In genomic region chr6:22834100-22834970, GRCm38 (mm10) we compare ENCODE assay signal across 10 mouse cellular contexts. TPM values are rescaled to one million over a fixed set of nuclear protein-coding genes. Genes with fewer than 3 reads are reported as not detected.
DNase-seq lines count a peak whose midpoint lies in the region; ATAC-seq lines count a peak whose summit lies in the region.
"Had no signal": no experiment of that assay in that cellular context is flagged by ENCODE, and none has a peak within 500 bp of the region (broad histone marks: within the 10 kb centered on the region; RNA-seq: fewer than 3 reads in every experiment).

No protein-coding gene starts in this region.

- H3K9ac ChIP-seq in forebrain, embryonic 14.5 days (ENCODE audit: low read length), result peak overlapping the region; percentile 26; the same call in 1 of the 2 replicates
- H3K9ac ChIP-seq: lung, embryonic 14.5 days had no signal

- ATAC-seq in forebrain, embryonic 14.5 days, result peak; percentile 93

- H3K27me3 ChIP-seq in forebrain, embryonic 14.5 days (replicated peaks; ENCODE audit: control insufficient read depth, insufficient read depth, low read length), result no peaks in the 10 kb centered on the region

- H3K36me3 ChIP-seq in forebrain, embryonic 14.5 days (ENCODE audit: control insufficient read depth, insufficient read depth, low read length), result no peaks in the 10 kb centered on the region

- WGBS in forebrain, embryonic 14.5 days, result 12% methylated on average over 19 of the region's 19 CpGs

- DNase-seq in cerebellum, postnatal 25 days, result peak; percentile 8
- no peak for DNase-seq in cerebellum, adult 18-20 months
- peak; percentile 96 for DNase-seq in forebrain, embryonic 14.5 days (ENCODE audit: low spot score)
- DNase-seq in layer of hippocampus, postnatal 25 days (ENCODE audit: extremely low spot score in 1 of 2, low spot score in 1 of 2), result peak; percentile 11 to 17
- peak; percentile 64 for DNase-seq in retina, embryonic 14.5 days (ENCODE audit: low spot score)
- DNase-seq in urinary bladder, postnatal 25 days (ENCODE audit: low spot score), result no peak
- no peak for DNase-seq in lung, postnatal 14 days
- DNase-seq in urinary bladder, postnatal 14 days (ENCODE audit: low spot score), result no peak
- DNase-seq: lung, embryonic 14.5 days had no signal

- peak overlapping the region; percentile 35 for H3K4me2 ChIP-seq in forebrain, embryonic 14.5 days (ENCODE audit: low read length)
- H3K4me2 ChIP-seq: lung, embryonic 14.5 days had no signal

- no peak overlapping the region for H3K4me3 ChIP-seq in forebrain, embryonic 14.5 days (ENCODE audit: low read depth, low read length)

- H3K9me3 ChIP-seq in forebrain, embryonic 14.5 days (replicated peaks; ENCODE audit: control insufficient read depth, low read length), result no peaks in the 10 kb centered on the region

- H3K27ac ChIP-seq in forebrain, embryonic 14.5 days (ENCODE audit: low read depth, low read length), result peak overlapping the region; percentile 70
- H3K27ac ChIP-seq: kidney, postnatal 0 days had no signal

- H3K4me1 ChIP-seq in forebrain, embryonic 14.5 days (ENCODE audit: control insufficient read depth, insufficient read depth, low read length), result peaks cover 8% of the 10 kb centered on the region; the same call in 1 of the 2 replicates

RNA-seq across cellular contexts. Expression of gene Ptprz1, which starts 41.0 kb away (rescaled TPM):
- 80.5 and 95.5 TPM in 2 replicates for polyA plus RNA-seq in forebrain, embryonic 14.5 days (2014; fragmentation: Nextera tagmentation; extraction: Ambion mirVana)
- 100 to 1,000 TPM; 133 to 153 TPM for total RNA-seq in layer of hippocampus, postnatal 25 days (2021)

Comparison
In these comparisons a context has a peak if more than half of its experiments do, and no peak if none do; other contexts are left out.
1. DNase-seq: peak in cerebellum, postnatal 25 days (2 of 2), forebrain, embryonic 14.5 days (single experiment), layer of hippocampus, postnatal 25 days (2 of 2) and retina, embryonic 14.5 days (single experiment); none in cerebellum, adult 18-20 months (0 of 2), urinary bladder, postnatal 25 days (single experiment), lung, postnatal 14 days (single experiment) and urinary bladder, postnatal 14 days (single experiment).